Mouse (Mus musculus) CD4-positive, CD25-positive, alpha-beta regulatory T cell, adult 4 months (primary cell): Measurements from ENCODE around the gene Ip6k1. TPM values are rescaled to one million over a fixed set of nuclear protein-coding genes. Genes with fewer than 3 reads are reported as not detected.

Experiments
- polyA plus RNA-seq, 2 experiments: library from polyadenylated mRNA; unstranded; fragments of 100-300 nt; shearing (Covaris generic); gene quantifications; one replicate each; pipeline ENCODE4 v1.2.1; 2017

The Ip6k1 gene
- polyA plus RNA-seq, 2 experiments from 2014 or later: 65.9 to 118 TPM

Other genes with a start within 250 kb of the Ip6k1 start
- 100 to 1,000 TPM; 280 to 324 TPM for gene Rbm5, start 231.5 kb upstream of the Ip6k1 start, polyA plus RNA-seq
- 100 to 1,000 TPM in 1 of 2 experiments, 10 to 100 TPM in 1; 98.3 to 137 TPM for gene Rbm6, start 129.3 kb upstream of the Ip6k1 start, polyA plus RNA-seq
- 10 to 100 TPM; 12.8 to 15.4 TPM for gene Mon1a, start 114.3 kb upstream of the Ip6k1 start, polyA plus RNA-seq
- gene Mst1r, start 95.6 kb upstream of the Ip6k1 start, polyA plus RNA-seq: not detected
- not detected for gene Actl11, start 74.0 kb upstream of the Ip6k1 start, polyA plus RNA-seq
- gene Camkv, start 66.8 kb upstream of the Ip6k1 start, polyA plus RNA-seq: not detected
- gene Traip, start 52.4 kb upstream of the Ip6k1 start, polyA plus RNA-seq: 1 to 10 TPM; 2.4 to 5.1 TPM
- gene Uba7, start 27.0 kb upstream of the Ip6k1 start, polyA plus RNA-seq: 100 to 1,000 TPM; 184 to 299 TPM
- gene Gm20661, start 19.4 kb upstream of the Ip6k1 start, polyA plus RNA-seq: not detected
- gene Inka1, start 16.6 kb upstream of the Ip6k1 start, polyA plus RNA-seq: under 1 TPM; 0.63 to 0.87 TPM
- 1 to 10 TPM in 1 of 2 experiments, under 1 TPM in 1; 0.39 to 1.8 TPM for gene Cdhr4, start 10.0 kb upstream of the Ip6k1 start, polyA plus RNA-seq
- gene Gm20662, start 6.2 kb upstream of the Ip6k1 start, polyA plus RNA-seq: not detected
- gene Gmppb, start 46.7 kb downstream of the Ip6k1 start, polyA plus RNA-seq: 10 to 100 TPM; 18.0 to 25.0 TPM
- 1 to 10 TPM; 2.0 to 2.8 TPM for gene Amigo3, start 50.7 kb downstream of the Ip6k1 start, polyA plus RNA-seq
- 1 to 10 TPM; 1.4 to 1.5 TPM for gene Mst1, start 77.9 kb downstream of the Ip6k1 start, polyA plus RNA-seq
- gene Rnf123, start 80.8 kb downstream of the Ip6k1 start, polyA plus RNA-seq: 10 to 100 TPM; 68.1 to 87.9 TPM
- 10 to 100 TPM; 52.2 to 70.5 TPM for gene Apeh, start 92.1 kb downstream of the Ip6k1 start, polyA plus RNA-seq
- under 1 TPM; 0.10 to 0.23 TPM for gene Bsn, start 187.9 kb downstream of the Ip6k1 start, polyA plus RNA-seq